Mouse (Mus musculus) thymus, adult 2 months (tissue): ENCODE results near the gene Cks1brt. TPM values are rescaled to one million over a fixed set of nuclear protein-coding genes. Genes with fewer than 3 reads are reported as not detected.

Experiments
- DNase-seq: peaks from one replicate; pipeline ENCODE4 v3.0.0; 2021
- H3K27ac ChIP-seq: fragments of 200-500 bp; 2 replicates; pipeline ENCODE4 v1.5.1; 2012; ENCODE audit warnings: low read length, control low read depth; ENCODE audit not compliant: control insufficient read depth, insufficient read depth
- H3K27me3 ChIP-seq: fragments of 200-500 bp; 2 replicates; pipeline ENCODE4 v1.6.1; 2012; ENCODE audit warnings: mild to moderate bottlenecking, low read length, moderate library complexity, mixed read lengths; ENCODE audit not compliant: control insufficient read depth, insufficient read depth
- H3K36me3 ChIP-seq: fragments of 200-500 bp; 2 replicates; pipeline ENCODE4 v1.6.1; 2012; ENCODE audit warnings: mild to moderate bottlenecking, low read length, moderate library complexity; ENCODE audit not compliant: control insufficient read depth, insufficient read depth
- H3K4me1 ChIP-seq: fragments of 200-500 bp; replicated peaks from 2 replicates; pipeline ENCODE4 v1.6.1; 2012; ENCODE audit warnings: low read length; ENCODE audit not compliant: control insufficient read depth, insufficient read depth
- H3K4me3 ChIP-seq: fragments of 200-500 bp; 2 replicates; pipeline ENCODE4 v1.5.1; 2012; ENCODE audit warnings: mild to moderate bottlenecking, low read length, control low read depth, moderate library complexity; ENCODE audit not compliant: control insufficient read depth, insufficient read depth
- CTCF ChIP-seq: fragments of 200-500 bp; IDR thresholded peaks from 2 replicates; pipeline ENCODE4 v1.5.1; 2012; ENCODE audit warnings: mild to moderate bottlenecking, control low read depth, low read length, moderate library complexity, borderline replicate concordance; ENCODE audit not compliant: control insufficient read depth, poor library complexity, insufficient read depth; ENCODE audit errors: extremely low read depth
- POLR2A ChIP-seq: fragments of 200-500 bp; IDR thresholded peaks from 2 replicates; pipeline ENCODE4 v1.6.1; 2012; ENCODE audit warnings: mild to moderate bottlenecking, low read length, control low read depth, moderate library complexity; ENCODE audit not compliant: control insufficient read depth, poor library complexity, insufficient read depth; ENCODE audit errors: extremely low read depth
- WGBS: fragments of 180-500 bp; shearing (Covaris S2); methylation state at CpG from one replicate; pipeline ENCODE4 v1.1.7; 2018; 5-methylcytosine and 5-hydroxymethylcytosine counted together
- polyA plus RNA-seq: library from polyadenylated mRNA; depleted of rRNA; stranded (reverse); fragments of >200 nt; gene quantifications from 2 replicates; pipeline ENCODE4 v1.2.3, GENCODE M21; 2012; rRNA removed

Cks1brt gene
- polyA plus RNA-seq, 1 experiment, result not detected

DNA sequence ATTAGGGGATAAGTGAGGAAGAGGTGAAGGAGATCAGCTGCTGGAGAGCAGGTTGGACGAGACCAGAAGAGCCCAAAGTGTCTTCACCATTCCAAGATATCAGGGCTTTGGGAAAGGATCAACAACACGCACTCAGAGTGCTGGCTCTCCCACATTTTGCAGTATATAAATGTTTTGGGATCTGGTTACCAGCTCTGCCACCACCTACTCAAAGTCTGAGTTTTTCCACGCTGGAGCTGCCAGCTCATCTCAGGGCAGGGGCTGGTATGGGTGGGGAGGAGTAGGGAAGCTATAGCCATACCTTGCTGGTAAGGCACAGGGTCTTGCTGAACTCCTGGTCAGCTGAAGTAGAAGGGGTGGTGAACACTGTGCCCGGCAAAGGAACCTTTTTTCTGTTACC is 68.5 kb downstream of the Cks1brt start:
- H3K27me3 ChIP-seq, result no peaks in the 10 kb centered on the region
- TF ChIP-seq CTCF (no peak), POLR2A (no peak)
- DNase-seq, result no peak
- 92% methylated on average over 4 of the region's 4 CpGs for WGBS
- no peak overlapping the region for H3K4me3 ChIP-seq
- no peak overlapping the region for H3K27ac ChIP-seq
- no peaks in the 10 kb centered on the region for H3K36me3 ChIP-seq
- no peaks in the 10 kb centered on the region for H3K4me1 ChIP-seq

DNA sequence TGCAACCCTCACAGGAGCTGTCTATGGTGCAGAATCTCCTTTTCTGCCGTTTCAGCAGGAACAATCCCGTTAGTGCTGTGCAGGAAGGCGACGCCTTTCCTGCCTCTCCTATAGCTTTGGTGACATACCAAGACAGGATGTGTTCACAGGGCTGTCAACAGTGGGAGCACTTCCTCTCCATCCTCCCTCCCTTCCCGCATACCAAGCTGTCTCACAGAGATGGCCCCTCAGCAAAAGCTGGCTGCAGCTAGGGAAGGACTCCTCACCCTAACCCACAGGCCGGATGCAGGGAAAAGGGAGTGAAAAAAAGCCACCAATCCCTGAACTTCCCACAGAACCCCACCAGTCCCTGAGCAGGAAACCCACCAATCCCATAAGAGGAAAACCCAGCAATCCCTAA is 69.3 kb downstream of the Cks1brt start:
- Histone ChIP-seq H3K4me3 (no peak overlapping the region), H3K27me3 (no peaks in the 10 kb centered on the region), H3K27ac (no peak overlapping the region), H3K4me1 (no peaks in the 10 kb centered on the region), H3K36me3 (no peaks in the 10 kb centered on the region)
- no peak for DNase-seq
- TF ChIP-seq POLR2A (no peak), CTCF (no peak)
- 10% methylated on average over 6 of the region's 6 CpGs for WGBS

Other genes starting within 250 kb of the Cks1brt start
- gene Klf1, start 250.0 kb upstream of the Cks1brt start, polyA plus RNA-seq, result 0.13 and 0.23 TPM in 2 replicates
- 16.4 and 23.8 TPM in 2 replicates for gene Dnase2a, start 243.4 kb upstream of the Cks1brt start, polyA plus RNA-seq
- 0.35 and 0.36 TPM in 2 replicates for gene Mast1, start 214.6 kb upstream of the Cks1brt start, polyA plus RNA-seq
- gene Rtbdn, start 204.9 kb upstream of the Cks1brt start, polyA plus RNA-seq, result 0.13 and 0.17 TPM in 2 replicates
- 4.3 TPM in 1 of 2 replicates, not detected in the other for gene Gm49661, start 182.5 kb upstream of the Cks1brt start, polyA plus RNA-seq
- gene Prdx2, start 182.3 kb upstream of the Cks1brt start, polyA plus RNA-seq, result 162 and 183 TPM in 2 replicates
- 69.4 and 76.1 TPM in 2 replicates for gene Rnaseh2a, start 182.2 kb upstream of the Cks1brt start, polyA plus RNA-seq
- gene Junb, start 173.2 kb upstream of the Cks1brt start, polyA plus RNA-seq, result 125 and 128 TPM in 2 replicates
- gene Hook2, start 161.3 kb upstream of the Cks1brt start, polyA plus RNA-seq, result 7.2 and 7.4 TPM in 2 replicates
- gene Best2, start 137.4 kb upstream of the Cks1brt start, polyA plus RNA-seq, result 0.66 and 0.67 TPM in 2 replicates
- gene Asna1, start 126.6 kb upstream of the Cks1brt start, polyA plus RNA-seq, result 139 and 152 TPM in 2 replicates
- 172 and 173 TPM in 2 replicates for gene Trir, start 125.1 kb upstream of the Cks1brt start, polyA plus RNA-seq
- gene Tnpo2, start 115.0 kb upstream of the Cks1brt start, polyA plus RNA-seq, result 138 and 144 TPM in 2 replicates
- 25.0 and 29.3 TPM in 2 replicates for gene Fbxw9, start 91.9 kb upstream of the Cks1brt start, polyA plus RNA-seq
- 1.4 TPM in 1 of 2 replicates, not detected in the other for gene Gm5741, start 83.9 kb upstream of the Cks1brt start, polyA plus RNA-seq
- 105 TPM in 2 replicates for gene Dhps, start 80.2 kb upstream of the Cks1brt start, polyA plus RNA-seq
- 123 and 141 TPM in 2 replicates for gene Wdr83os, start 71.2 kb upstream of the Cks1brt start, polyA plus RNA-seq
- 51.9 and 56.3 TPM in 2 replicates for gene Wdr83, start 70.6 kb upstream of the Cks1brt start, polyA plus RNA-seq
- gene Man2b1, start 68.7 kb upstream of the Cks1brt start, polyA plus RNA-seq, result 191 and 210 TPM in 2 replicates
- 0.12 and 0.22 TPM in 2 replicates for gene Zfp791, start 28.8 kb upstream of the Cks1brt start, polyA plus RNA-seq
- gene Olfr371, start 74.1 kb downstream of the Cks1brt start, polyA plus RNA-seq, result not detected in 2 replicates
- 29.0 and 32.1 TPM in 2 replicates for gene Orc6, start 147.7 kb downstream of the Cks1brt start, polyA plus RNA-seq
- gene Vps35, start 147.9 kb downstream of the Cks1brt start, polyA plus RNA-seq, result 14.1 and 15.7 TPM in 2 replicates
- 0.56 and 9.0 TPM in 2 replicates for gene Mylk3, start 234.4 kb downstream of the Cks1brt start, polyA plus RNA-seq